Mouse (Mus musculus): ENCODE measurements at regions not wholly inside any gene's neighbourhood (a gene's known extent, or its start where the extent isn't known, plus 50 kb on each side); places are given as distances from the start of the nearest gene placed in this dataset.

DNA sequence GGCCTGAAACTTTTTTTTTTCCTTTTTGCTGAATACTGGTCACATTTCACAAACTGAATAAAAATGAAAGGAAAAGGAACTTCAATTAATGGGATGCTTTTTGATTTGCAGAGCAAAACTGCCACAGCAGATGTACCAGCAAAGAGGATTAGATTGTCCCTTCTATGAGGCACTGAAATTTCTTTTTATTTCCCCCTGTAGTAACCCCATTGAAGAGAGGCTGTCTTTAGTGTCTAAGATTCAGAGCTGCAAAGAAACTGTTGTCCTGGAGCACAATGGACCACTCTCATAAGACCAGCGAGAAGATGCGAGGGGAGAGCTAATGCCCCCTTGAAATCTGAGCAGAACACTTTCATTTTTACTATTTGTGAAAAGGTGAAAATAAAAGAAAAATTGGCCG is 80.5 kb upstream of the Ptprz1 start:
- TF ChIP-seq MAFK (IDR thresholded peaks at IDR 0.05; ENCODE audit: insufficient read depth, low read depth, low read length) (no peak), ZC3H11A (IDR thresholded peaks at IDR 0.05; ENCODE audit: borderline replicate concordance, low read depth, low read length) (no peak)

Data from ES-E14 (cell line).